Mouse (Mus musculus) left cerebral cortex, postnatal 4 days (tissue): Measurements from ENCODE around the gene Snx3. TPM values are rescaled to one million over a fixed set of nuclear protein-coding genes. Genes with fewer than 3 reads are reported as not detected.

Experiments used
- DNase-seq: peaks from one replicate; pipeline ENCODE4 v3.0.0-alpha.2; 2022
- intact Hi-C: fragments of 180-260 bp; cut with DNase I; formaldehyde crosslinking; loops from one replicate; pipeline ENCODE4 v1.15.1; 2025
- total RNA-seq, 2 experiments: library from RNA; stranded (reverse); gene quantifications; 2 replicates each; pipeline ENCODE4 v1.2.3; 2021

Snx3 gene
- total RNA-seq: 100 to 1,000 TPM; 164 to 170 TPM

DNA sequence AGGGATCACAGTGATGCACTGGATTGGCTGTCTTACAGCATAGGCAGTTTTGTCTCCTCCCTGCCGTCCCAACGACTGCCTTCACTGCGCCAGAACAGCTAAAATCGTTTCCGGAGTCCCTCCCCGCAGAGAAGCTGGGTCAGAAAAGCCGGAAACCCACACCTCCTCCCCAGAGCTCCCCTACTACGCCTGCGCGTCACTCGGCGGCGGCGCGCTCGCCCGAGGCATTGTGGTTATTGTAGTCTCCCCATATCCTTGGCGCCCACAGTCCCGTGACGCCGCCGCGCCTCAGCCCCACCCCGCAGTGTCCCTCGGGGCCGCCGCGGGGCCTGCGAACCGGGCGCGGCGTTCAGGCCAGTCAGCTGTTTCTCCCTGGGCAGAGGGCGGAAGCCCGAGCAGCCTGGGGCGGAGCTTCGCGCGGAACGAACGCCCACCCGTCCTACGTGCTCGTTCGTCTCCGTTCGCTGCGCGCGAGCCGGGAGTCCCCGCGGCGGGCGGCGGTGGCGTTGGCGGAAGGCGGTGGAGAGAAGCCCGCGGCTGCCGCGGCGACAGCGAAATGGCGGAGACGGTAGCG lies at the start of gene Snx3:
Snx3 (plus strand) TSS at position 256 of the 574 bp plus-strand sequence.
- intact Hi-C loops: loop anchor here (5.0 kb wide), 1 partner anchor 165 kb away; no protein-coding TSS in a partner anchor
- DNase-seq: peak; percentile 97

DNA sequence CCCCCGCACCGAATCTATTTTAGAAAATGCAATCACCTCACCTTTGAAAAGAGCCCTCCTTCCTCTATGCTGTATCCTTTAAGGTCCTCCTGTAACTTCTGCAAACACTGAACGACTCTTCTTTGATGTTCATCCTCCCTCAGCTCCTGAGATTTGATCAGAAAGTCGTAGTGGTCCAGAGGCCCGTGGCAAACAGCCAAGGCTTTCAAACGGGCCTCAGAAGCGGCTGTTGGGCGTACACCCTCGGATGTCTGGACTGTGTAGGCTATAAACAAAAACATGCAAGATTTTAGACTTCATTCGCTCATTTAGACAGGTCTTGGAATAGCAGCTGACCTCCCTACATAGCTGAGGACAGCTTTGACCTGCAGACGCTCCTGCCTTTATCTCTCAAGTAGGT lies 47.6 kb upstream of the Snx3 start:
- intact Hi-C loops: no loop called here

DNA sequence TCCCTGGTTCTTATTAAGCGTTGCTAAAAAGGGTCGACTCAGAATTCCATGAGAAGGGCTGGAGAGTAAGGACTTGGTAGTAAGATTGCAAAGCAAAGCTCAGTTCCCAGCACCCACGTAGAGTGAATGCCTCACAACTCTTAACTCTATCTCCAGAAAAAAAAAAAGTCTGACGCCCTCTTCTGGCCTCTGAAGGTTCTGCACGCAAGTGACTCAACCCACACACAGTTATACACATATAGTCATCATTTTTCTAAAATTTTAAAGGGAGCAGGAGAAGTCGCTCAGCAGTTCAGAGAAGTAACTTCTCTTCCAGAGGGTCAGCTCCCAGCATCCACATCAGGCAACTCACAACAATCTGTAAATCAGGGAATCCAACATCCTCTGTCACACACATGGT lies 47.1 kb upstream of the Snx3 start:
- intact Hi-C loops: no loop called here
- DNase-seq: no peak

More for the DNA sequence above, 47.6 kb upstream of the Snx3 start:
- no peak for DNase-seq

DNA sequence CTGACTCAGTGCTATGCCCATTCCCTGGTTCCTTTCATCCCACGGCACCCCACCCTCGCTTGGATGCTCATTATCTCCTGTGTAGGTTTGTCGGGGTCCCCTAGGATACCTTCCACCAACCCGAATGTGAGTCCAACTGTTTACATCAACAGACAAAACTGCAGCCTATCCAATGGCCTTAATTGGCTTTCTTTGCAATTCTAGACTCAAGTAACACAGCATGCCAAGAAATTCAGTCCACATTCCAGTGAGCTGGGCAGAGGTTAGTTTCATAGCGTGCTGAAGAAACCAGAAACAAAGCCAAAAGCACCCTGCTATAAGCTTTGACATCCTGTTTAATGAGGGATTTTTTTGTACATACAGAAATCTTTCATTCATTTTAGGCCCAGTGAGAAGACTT lies 45.8 kb upstream of the Snx3 start:
- intact Hi-C loops: no loop called here
- no peak for DNase-seq

DNA sequence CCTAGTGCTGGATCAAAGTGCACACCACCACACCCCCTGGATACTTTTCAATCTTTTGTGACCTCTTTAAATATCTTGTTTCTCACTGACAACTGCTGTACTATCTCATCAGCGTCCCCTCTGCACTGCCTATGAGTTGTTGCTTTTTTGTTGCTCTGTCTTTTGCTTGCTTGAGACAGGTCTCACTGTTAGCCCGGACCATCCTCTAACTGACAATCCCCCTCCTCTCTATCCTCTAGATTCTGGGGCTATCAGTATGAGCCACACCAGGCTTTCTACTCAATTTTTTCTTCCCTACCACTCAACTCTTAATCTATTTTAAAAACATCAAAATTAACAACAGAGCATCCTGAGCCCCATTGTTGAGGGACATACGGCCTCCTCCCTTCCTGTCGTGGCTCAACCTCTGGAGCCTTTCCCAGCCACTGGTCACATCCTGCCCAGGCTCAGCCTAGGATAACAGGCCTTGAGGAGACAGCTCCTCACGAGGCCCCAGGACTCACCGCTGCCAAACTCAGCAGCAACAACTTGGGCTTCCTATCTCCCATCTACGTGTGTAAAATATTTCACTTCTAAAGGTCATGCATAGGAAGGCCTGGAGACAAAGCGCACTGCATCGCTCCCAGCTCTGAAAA lies 44.2 kb upstream of the Snx3 start:
- intact Hi-C loops: no loop called here
- DNase-seq: no peak

DNA sequence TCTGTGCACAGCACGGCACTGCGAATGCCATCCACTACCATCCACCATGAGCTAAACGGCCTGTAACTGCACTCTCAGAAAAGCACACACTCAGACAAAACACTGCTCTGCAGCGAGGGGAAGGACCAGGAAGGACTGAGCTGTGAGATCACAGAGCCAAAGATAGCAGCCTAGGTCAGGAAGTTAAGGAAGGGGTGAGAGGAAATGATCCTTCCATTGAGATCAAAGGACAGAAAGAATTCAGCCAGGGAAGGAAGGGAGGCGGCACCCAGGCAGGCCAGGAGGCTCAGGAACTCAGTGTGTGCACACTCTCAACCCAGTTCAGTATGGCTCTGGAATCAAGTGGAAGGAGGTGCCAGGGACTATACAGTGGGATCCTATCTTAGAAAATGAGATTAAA lies 37.6 kb upstream of the Snx3 start:
- DNase-seq: no peak
- intact Hi-C loops: no loop called here

DNA sequence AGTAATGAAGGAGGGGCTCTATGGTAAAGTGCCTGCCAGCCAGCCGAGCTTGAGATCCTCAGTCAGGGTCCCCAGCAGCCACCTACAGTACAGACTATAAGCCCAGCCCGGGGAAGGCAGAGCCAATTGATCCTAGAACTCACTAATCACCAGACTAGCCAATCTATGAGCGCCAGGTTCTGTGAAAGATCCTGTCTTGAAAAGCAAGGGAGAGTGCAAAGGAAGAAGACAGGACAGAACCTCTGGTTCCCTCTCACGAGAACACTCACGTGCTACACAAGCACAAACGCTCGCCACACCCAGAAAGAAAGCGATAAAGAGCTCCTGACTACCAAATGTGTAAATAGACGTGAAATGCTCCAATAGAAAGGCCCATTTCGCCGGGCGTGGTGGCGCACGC lies 37.0 kb upstream of the Snx3 start:
- intact Hi-C loops: no loop called here
- DNase-seq: no peak

DNA sequence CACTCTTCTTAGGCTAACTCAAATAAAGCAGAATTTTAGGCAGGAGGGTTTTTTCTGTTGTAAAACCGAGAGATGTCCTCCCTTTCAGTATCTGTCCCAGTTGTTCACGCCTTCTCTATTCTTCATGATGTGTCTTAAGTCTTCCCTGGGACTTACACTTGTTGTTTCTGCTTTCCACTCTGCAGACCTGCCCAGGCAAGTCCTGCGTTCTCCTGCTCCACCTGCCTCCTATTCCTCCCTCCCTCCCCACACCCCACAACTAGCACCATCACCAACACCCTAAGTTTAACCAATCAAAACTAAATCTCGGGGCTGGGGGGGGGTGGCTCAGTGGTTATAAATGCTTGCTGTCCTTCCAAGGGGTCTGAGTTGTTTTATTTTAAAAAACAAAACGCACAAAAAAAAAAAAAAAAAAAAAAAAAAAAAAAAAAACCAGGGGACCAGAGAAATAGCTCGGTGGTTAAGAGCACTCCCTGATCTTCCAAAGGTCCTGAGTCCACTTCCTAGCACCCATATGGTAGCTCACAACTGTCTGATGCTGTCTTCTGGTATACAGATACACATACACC lies 26.8 kb upstream of the Snx3 start:
- intact Hi-C loops: no loop called here
- no peak for DNase-seq

DNA sequence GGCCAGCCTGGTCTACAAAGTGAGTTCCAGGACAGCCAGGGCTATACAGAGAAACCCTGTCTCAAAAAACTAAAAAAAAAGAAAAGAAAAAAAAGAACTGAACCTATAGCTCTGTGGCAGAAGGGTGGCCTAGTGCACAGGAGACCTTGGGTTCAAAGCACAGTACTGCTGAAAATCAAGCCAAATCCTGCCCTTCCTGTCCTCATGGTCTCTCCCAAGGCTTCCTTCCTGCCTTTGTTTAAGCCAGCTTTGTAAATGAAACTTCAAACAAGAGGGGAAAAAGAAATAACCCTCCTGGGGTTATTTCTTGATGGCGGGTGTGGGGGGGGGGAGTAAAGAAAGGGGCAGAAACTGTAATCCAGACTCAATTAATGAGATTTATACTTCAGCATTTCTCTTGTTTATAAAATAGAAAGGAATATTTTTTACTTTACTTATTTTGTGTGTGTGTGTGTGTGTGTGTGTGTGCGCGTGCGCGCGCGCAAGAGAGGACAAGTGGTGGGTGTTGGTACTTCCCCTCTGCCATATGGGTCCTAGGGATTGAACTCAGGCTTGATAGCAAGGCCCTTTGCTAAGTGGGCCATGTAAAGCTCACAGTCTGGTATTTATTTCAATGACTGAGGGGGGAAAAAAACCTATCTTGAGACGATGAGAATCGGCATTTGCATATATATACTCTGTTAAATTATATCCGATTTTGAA lies 24.9 kb upstream of the Snx3 start:
- DNase-seq: no peak
- intact Hi-C loops: no loop called here

DNA sequence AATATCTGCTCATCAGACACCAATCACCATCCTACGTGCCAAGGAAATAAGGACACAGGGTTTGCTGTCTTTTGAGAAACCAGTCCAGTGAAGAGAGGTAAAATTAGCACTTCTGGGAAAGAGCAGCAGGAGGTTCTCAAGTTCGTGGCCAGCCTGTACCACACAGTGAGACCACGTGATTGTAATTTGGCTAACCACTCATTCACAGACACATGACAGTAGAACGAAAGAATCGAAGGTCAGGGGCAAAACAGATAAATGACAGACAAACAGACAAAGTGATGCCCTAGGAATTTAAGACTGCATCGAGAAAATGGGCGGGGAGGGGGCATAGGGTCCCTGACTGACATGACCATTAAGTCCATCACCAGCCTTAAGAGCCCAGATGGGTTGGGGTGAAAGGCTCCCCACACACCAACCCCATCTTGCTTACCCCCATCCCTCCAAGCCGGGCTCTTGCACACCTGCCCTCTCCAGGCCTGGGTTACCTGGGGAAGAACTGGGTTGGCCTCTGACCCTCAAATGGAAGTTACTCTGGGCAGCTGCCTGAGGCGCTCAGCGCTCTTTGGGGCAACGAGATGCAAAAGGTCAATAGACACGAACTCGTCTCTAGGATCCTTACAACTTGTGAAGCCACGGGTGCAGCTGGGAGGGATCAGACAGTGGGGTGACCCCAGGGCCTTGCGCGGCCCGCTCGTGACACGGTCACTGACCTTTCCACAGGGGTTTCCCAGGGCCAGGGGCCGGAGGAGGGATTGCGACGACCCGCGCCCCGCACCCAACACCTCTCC lies 24.1 kb upstream of the Snx3 start:
- no peak for DNase-seq
- intact Hi-C loops: no loop called here

DNA sequence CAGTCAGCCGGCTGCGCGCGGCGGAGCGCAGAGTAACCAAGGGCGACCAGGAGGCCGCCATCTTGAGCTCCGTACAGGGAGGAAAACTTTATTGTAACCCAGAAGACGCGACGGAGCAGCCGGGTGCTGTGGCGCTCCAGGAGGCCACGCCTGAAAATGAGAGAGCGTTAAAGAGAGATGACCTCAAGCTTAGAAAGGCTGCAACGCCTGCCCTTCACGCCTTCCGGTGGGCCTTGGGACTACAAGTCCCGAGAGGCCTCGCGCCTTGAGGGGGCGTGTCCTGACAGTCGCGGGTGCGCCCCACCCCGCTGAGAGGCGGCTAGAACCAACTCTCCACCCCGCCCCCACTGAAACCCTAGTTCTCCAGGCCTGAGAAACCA lies 23.5 kb upstream of the Snx3 start, which contains the start of gene Afg1l:
Afg1l (minus strand) TSS at position 225 of the 380 bp plus-strand sequence.
- DNase-seq: peak; percentile 95
- intact Hi-C loops: no loop called here

DNA sequence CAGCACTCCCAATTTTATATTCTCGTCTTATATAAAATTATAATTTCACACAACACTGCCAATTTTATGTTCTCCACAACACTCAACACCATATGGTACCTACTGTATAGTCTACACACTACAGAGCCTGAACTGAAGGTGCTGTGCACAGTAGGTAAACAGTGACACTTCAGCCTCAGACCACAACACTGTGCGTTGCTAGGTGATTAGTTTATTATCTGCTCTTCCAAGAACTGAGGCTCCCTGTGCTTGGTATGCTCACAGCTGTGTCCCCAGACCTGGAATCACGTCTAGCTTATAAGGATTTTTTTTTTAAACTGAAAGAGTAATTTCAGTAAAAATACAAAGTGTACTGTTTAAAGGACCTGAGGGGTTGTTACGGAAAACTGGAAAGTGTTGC lies 21.1 kb upstream of the Snx3 start:
- DNase-seq: no peak
- intact Hi-C loops: no loop called here

DNA sequence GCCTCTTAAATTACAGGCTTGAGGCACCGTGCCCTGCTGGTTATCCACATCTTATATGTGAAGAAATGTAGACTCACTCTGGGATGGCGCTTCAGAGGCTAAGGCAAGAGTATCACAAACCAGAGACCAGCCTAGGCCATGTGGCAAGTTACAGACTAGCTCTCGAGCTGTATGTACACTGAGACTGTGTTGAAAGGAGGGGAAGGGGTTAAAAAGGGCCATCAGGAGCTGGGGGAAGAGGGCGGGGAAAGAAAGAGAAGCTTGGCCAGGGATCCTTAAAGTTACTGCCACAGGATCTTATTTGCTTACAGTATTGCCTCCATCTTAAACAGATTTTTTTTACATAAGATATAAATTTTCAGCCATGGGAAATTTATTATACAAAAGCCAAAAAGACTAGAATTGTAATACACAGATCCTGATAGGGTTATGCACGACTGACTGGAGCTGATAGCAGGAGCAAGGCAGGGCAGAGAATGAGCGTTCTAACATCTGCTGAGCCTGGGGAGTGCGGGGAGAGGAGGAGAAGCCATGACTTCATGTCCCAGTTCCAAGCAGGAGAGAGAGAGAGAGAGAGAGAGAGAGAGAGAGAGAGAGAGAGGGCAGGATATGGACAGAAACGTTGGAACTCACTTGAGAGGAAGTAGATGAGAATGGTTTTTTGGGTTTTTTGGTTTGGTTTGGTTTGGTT lies 13.1 kb upstream of the Snx3 start:
- intact Hi-C loops: no loop called here
- no peak for DNase-seq

DNA sequence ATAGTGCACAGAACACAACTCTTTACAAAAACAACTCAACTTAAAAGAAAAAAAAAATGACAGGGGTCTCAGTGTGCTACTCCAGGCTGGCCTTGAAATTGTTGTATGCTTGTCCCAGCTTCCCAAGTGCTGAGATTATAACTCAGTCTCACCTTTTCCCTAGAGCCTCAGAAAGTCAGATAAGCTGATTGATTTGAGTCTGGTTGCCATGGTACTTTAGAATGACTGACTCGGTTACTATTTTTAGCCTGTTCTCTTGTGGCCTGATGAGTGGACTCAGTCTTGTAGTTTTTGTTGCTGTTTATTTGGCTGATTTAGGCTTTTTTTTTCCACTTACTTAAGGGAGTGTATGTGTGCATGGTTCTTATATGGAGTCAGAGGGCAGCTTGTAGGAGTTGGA lies 10.7 kb upstream of the Snx3 start:
- no peak for DNase-seq
- intact Hi-C loops: no loop called here

DNA sequence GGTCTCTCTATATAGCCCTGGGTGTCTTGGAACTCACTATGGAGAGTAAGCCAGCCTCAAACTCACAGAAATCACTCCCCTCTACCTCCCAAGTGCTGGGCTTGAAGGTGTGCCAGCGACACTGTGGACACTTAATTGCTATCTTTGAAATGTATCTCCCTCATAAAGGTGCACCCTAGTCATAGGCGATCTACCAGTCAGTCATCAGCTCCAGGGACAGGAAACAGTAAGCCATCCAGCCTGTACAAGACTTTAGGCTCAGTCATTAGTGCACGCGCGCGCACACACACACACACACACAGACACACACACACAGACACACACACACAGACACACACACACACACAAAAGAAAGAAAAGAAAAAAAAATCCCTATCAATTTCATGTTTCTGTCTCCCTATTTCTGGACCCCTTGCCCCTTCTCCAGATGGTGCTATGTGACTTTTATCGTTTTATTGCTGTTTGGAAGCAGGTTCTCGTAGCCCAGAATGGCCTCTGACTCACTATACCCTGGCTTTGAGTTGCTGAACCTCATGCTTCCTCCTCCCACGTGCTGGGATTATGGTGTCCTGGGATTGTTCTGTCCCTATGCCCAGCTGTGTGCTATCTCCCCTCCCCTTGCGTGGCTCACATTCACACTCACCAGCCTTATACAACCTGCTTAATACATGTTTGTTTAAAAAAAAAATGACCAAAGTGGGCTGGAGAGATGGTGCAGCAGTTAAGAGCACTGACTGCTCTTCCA lies 9.6 kb upstream of the Snx3 start:
- no peak for DNase-seq
- intact Hi-C loops: no loop called here

DNA sequence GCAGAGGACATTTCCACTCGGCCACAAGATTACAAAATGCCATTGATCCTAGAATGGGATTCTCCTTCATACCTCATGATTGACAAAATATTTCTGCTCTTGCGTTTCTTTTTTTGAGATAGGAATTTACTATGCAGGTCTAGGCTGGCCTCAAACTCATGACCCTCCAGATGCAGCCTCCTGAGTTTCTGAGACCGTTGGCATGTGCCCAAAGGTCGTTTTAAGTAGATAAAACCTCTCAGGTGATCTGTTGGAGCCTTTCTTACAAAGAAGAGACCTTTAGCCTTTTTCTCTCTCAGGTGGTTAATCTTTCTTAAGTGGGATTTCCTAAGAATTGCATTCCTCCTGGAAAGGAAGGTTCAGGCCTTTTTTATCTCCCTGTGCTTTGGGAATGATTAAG lies 8.8 kb upstream of the Snx3 start:
- DNase-seq: no peak
- intact Hi-C loops: no loop called here

DNA sequence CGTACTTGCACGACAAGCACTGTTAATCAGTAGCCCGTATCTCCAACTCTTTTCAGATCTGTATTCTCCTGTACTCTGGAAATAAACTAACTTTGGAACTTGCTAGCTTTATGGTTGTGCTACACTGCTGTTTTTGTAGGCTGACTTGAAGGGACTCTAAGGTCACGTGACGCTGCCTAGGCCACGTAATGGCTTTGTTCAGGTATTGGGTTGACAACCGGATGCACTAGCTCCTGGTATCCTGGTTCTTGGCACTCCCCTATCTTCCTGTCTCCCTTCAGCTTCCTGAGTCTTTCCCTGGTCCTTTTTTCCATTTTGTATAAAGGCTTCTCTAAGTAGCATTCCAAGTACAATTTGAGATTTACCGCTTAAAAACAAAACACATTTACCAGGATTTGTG lies 1.2 kb upstream of the Snx3 start:
- intact Hi-C loops: loop anchor here (5.0 kb wide), 1 partner anchor 163 kb away; no protein-coding TSS in a partner anchor
- DNase-seq: no peak

DNA sequence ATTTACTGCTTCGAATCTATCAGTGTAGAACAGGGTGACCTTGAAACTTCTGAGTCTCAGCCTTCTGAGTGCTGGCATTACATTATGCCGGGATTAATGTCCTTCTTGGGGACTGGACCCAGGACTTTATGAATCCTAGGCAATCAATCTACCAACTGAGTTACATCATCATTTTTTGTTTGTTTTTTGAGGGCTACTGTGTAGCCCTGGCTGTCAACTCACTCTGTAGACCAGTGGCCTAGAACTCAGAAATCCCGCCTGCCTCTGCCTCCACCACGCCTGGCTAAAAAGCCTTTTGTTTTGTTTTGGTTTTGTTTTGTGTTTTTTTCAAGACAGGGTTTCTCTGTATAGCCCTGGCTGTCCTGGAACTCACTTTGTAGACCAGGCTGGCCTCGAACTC lies 669 bp upstream of the Snx3 start:
- intact Hi-C loops: loop anchor here (5.0 kb wide), 1 partner anchor 164 kb away; no protein-coding TSS in a partner anchor

DNA sequence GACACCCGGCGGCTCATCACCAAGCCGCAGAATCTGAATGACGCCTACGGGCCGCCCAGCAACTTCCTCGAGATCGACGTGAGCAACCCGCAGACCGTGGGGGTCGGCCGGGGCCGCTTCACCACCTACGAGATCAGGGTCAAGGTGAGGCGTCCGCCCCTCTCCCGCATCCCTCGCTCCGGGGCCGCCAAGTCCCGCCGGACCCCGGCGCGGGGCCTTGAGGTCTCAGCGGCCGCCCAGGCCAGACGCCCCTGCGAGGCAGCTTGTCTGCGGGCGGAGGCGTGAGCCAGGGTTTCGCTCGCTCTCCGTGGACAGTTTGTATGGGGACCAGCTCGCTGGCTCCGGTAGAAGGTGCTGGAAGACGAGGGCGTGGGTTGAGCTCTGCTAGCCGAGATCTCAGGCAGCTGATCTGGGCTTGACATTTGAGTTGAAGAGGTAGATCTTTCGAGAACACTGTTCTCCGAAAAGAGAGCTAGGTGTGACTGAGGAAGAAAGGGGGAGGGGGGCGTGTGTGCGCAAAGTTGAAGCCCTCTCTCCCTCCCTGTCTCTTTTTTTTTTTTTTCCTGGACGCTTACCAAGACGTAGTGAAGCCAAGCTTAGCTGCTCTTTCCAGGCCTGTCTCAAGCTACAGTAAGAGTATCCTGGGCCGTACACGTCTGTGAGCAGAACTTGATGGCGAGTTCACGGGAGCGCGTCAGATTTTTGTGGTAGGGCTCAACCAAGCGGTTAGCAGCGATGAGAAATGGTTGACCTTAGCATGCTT lies 700 bp downstream of the Snx3 start:
- peak; percentile 55 for DNase-seq
- intact Hi-C loops: loop anchor here (5.0 kb wide), 1 partner anchor 165 kb away; no protein-coding TSS in a partner anchor

More for the DNA sequence above, 669 bp upstream of the Snx3 start:
- no peak for DNase-seq
